Mouse (Mus musculus): ENCODE data around the gene Mfsd1.

Gene Mfsd1

DNA sequence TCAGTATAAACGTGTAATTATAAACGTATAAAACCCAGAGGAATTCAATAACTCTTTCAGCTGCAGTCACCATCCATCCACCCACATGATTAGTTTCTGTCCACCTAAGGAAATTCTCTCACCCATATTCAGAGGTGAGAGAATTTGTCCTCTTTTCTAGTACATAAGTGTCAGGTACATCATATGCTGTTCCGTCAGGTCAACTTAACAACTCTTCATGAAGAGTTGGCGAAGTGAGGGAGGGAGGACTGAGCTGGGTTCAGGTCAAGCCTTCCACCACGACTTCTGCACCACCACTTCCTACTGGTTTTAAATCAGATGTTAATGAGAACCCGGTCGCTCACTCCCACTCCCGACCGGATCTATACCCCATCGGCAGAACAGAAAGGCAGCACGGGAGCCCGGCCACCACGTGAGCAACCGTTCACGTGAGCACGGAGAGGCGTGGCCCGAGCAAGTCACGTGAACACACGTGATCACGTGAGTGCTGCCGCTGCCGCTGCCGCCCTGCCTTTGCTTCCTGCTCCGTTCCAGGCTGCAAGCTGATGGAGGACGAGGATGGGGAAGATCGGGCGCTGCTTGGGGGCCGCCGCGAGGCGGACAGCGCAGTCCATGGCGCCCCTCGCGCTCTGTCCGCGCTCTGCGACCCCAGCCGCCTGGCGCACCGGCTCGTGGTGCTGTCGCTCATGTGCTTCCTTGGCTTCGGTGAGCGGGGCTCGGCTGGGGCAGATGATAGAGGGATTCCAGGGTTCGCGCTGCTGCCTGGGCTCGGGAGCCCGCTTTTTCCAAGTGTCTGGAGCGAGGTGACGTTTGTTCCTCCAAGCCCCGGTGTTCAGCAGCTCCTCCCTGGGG, at the start of gene Mfsd1:
Gene Mfsd1, plus strand, starts transcription at position 469 of the 852 bp plus-strand sequence.
- peak; percentile 85 for DNase-seq

- no peak for DNase-seq
Observed at GRCm38 (mm10) chr3:67543630-67544029, 38.9 kb upstream of the Mfsd1 start.

DNA sequence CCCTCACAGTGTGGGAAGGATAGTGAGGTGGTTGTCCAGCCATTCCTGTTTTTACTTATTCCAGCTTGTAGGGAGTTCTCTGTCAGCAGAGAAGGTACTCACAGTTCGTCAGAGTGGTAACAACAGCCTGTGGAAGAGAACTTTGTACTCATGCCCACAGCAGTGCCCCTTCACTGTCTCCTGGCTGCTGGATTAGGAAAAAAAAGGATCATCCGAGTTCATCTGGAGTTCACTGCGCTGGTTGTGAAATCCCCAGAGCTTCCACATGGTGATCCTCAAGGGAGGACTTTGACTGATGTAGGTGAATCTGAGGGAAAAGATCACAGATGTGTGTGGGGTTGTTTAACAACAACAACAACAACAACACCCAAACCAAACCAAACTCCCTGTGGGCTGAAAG, 31.3 kb upstream of the Mfsd1 start:
- DNase-seq, result no peak

- DNase-seq, result no peak
Observed at GRCm38 (mm10) chr3:67553281-67553680, 29.3 kb upstream of the Mfsd1 start.

GRCm38 (mm10) chr3:67553927-67554448, 28.6 kb upstream of the Mfsd1 start:
- DNase-seq, result no peak

- no peak for DNase-seq
Observed at GRCm38 (mm10) chr3:67555211-67555610, 27.3 kb upstream of the Mfsd1 start.

DNA sequence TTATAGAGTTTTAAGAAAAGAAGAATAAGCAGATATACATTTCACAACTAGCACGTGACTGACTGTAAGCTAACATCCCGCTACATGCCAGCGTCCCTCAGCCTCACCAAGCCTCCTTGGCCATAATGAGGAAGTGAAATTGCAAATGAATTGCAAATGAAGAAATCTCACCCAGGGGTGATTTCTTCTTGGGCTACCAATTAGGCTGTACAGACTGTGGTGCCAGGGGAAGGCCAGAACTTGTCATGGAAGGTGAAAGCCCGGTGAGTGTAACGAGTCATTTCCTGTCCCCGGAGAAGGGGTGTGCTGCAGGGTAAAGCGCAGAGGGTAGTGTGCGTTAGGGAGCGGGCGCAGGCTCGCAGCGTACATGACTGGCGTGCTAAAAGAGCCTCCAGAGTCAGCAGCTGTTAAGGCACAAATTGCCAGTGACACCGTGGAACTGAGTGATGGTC, 25.3 kb upstream of the Mfsd1 start:
- DNase-seq, result peak; percentile 2

DNA sequence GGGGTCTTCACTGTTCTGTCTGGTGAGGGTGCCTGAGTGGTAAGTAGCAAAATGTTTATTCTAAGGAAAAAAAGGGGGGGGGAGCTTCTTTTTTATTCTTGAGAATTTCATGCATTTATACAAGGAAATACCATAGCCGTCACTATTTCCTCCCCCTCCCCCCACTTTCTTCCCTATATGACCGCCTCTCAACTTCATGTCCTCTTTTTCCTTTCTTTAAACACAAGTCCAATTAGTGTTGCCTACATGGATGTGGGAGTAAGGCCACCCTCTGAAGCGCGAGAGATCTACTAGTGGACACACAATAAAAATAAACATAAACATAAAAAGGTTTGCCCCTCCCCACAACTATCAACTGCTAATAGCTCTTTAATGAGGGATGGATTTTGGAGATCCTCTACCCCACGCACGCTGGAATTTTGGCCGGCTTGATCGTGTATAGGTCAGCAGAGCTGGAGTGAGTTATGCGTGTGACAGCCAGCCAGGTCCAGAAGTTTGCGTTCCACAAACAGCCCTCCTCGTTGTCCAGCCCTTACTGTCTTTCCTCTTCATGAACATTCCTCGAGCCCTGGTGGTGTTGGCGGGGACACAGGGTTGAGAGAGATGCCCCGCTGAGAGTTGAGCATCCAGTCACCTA, 24.7 kb upstream of the Mfsd1 start:
- no peak for DNase-seq

DNA sequence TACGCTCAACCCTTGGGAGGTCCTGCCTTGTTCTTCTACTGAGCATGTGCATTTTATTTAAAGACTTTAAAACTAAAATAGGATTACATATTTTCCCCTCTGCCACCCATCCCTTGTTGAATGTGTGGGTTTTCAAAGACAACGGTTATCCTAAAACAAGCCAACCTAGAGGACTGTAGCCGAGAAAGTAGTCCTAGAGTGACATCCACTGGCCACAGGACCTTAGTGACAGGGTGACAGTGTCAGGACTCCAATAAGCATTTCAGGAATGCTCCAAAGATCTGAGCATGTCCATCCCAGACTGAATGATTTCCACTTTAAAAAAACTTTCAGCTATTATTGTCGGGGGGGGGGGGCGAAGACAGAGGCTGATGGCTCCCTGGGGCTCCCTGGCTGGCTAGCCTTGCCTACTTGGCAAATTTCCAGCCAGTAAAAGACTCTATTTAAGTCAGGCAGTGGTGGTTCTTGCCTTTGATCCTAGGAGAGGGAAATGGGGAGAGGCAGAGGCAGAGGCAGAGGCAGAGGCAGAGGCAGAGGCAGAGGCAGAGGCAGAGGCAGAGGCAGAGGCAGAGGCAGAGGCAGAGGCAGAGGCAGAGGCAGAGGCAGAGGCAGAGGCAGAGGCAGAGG, 17.7 kb upstream of the Mfsd1 start:
- DNase-seq, result peak; percentile 5

GRCm38 (mm10) chr3:67565540-67566227, 16.9 kb upstream of the Mfsd1 start:
- DNase-seq, result no peak

DNA sequence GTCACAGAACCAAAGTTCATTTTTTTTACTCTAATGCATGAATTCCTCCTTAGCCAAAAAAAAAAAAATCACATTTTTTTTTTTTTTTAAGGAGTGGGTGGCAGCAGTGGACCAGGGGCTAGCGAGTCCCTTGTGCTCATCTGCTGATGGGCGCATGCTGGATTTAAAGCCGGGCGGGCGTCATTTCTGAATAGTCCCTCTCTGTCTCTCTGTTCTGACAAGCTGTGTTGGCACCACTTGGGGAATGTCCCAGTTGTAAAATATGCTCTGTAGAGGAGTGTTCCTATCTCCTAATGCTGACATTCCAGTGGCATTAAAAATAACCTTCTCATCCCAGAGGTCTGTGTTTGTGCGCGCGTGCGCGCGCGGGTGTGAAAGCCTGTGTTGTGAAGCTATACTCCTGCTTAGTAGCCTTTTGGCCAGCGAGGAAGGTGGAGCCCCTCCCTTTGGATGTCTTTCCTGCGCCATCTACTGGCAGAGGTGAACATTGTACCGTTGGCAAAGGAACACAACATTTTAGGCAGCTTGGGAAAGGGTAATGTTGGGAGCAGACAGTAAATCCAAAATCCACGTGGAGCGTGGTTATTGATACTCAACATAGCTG, 14.4 kb upstream of the Mfsd1 start:
- DNase-seq, result peak; percentile 70

- DNase-seq, result peak; percentile 26
Observed at GRCm38 (mm10) chr3:67572918-67573317, 9.6 kb upstream of the Mfsd1 start.

GRCm38 (mm10) chr3:67573523-67573922, 9.0 kb upstream of the Mfsd1 start:
- DNase-seq, result no peak

DNA sequence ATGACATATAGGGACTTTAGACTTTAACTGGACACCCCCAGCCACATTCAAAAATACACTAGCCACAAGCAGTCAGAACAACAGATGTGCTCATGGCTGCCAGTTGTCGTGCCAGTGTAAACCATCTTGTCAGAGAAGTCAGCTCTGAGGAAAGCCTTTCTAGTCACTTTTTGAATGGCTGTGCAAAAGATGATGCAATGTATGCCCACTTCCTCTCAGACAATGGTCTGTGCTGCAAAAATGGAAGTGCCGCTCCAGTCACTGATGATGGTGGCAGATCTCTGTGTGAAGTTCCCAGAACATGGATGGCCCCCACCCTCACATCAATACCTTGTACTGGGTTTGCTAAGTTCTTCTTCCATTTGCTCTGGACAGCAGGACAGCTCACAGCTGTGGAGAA, 6.3 kb upstream of the Mfsd1 start:
- no peak for DNase-seq

DNA sequence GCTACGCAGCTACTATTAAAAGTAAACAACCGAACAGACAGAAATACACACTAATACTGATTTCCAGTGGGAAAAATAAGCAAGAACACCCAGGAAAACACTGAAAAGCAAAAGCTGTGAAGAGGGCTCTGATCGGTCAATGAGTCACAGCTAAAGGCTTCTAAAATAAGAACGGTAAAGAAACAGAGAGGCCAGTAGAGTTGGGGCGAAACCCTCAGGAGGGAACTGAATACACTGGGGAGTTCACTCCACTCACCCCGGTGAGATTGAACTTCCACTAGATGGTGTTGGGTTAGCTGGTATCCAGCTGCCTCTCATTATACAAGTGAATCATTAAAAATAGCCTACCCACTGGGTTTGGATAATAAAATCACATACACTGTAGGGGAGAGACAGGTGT, 5.8 kb upstream of the Mfsd1 start:
- DNase-seq, result no peak

GRCm38 (mm10) chr3:67583125-67583845, 744 bp downstream of the Mfsd1 start:
- no peak for DNase-seq

GRCm38 (mm10) chr3:67583846-67584186, 1.3 kb downstream of the Mfsd1 start:
- no peak for DNase-seq

GRCm38 (mm10) chr3:67586511-67586910, 4.0 kb downstream of the Mfsd1 start:
- no peak for DNase-seq

- no peak for DNase-seq
Observed at GRCm38 (mm10) chr3:67587430-67587829, 4.9 kb downstream of the Mfsd1 start.

- peak; percentile 16 for DNase-seq
Observed at GRCm38 (mm10) chr3:67601616-67602138, 19.1 kb downstream of the Mfsd1 start.

- DNase-seq, result no peak
Observed at GRCm38 (mm10) chr3:67618222-67618621, 35.7 kb downstream of the Mfsd1 start.

- DNase-seq, result no peak
Observed at GRCm38 (mm10) chr3:67624629-67625028, 42.1 kb downstream of the Mfsd1 start.

All from lung, postnatal 14 days (tissue).